Mouse (Mus musculus) stomach, postnatal 0 days (tissue): ENCODE measurements at regions not wholly inside any gene's neighbourhood (a gene's known extent, or its start where the extent isn't known, plus 50 kb on each side); places are given as distances from the start of the nearest gene placed in this dataset.

Source experiments
- CTCF ChIP-seq: IDR thresholded peaks from 2 replicates; pipeline ENCODE4 v1.5.1; 2016; ENCODE audit warnings: antibody characterized with exemption, low read depth, mild to moderate bottlenecking, moderate library complexity
- EP300 ChIP-seq: optimal IDR thresholded peaks from 2 replicates; pipeline ENCODE3; 2016; ENCODE audit warnings: antibody characterized with exemption

GRCm38 (mm10) chr15:31805522-31805921, 203.9 kb downstream of the Fam173b start:
- no peak for TF ChIP-seq CTCF
- TF ChIP-seq EP300: no peak
